Mouse (Mus musculus): Measurements from ENCODE around the gene Scmh1. TPM values are rescaled to one million over a fixed set of nuclear protein-coding genes. Genes with fewer than 3 reads are reported as not detected.

The Scmh1 gene
- polyA plus RNA-seq, 1 experiment from 2014 or later: 34.7 TPM

- 2% methylated on average over 27 of the region's 27 CpGs for WGBS
- no peaks in the 10 kb centered on the region for H3K27me3 ChIP-seq (replicated peaks; ENCODE audit: low read depth, poor library complexity, severe bottlenecking)
- peaks cover 31% of the 10 kb centered on the region for H3K4me1 ChIP-seq
- H3K9me3 ChIP-seq: no peaks in the 10 kb centered on the region
- peaks cover 15% of the 10 kb centered on the region for H3K36me3 ChIP-seq (replicated peaks)
- no peak for DNase-seq (ENCODE audit: low spot score)
- H3K4me3 ChIP-seq: peak overlapping the region; percentile 90
- peak overlapping the region; percentile 98 for H3K27ac ChIP-seq (replicated peaks)
Measured at GRCm38 (mm10) chr4:120570438-120571069, 165.5 kb downstream of the Scmh1 start.

GRCm38 (mm10) chr4:120571070-120571464 lies 166.0 kb downstream of the Scmh1 start:
- Histone ChIP-seq H3K27me3 (replicated peaks; ENCODE audit: low read depth, poor library complexity, severe bottlenecking) (no peaks in the 10 kb centered on the region), H3K4me1 (peaks cover 31% of the 10 kb centered on the region), H3K36me3 (replicated peaks) (peaks cover 10% of the 10 kb centered on the region), H3K9me3 (no peaks in the 10 kb centered on the region), H3K27ac (replicated peaks) (peak overlapping the region; percentile 98; the same call in 1 of the 2 replicates), H3K4me3 (peak overlapping the region; percentile 90)
- no peak for DNase-seq (ENCODE audit: low spot score)
- WGBS: 77% methylated on average over 3 of the region's 3 CpGs

GRCm38 (mm10) chr4:120571691-120572090 lies 166.6 kb downstream of the Scmh1 start:
- Histone ChIP-seq H3K27ac (replicated peaks) (no peak overlapping the region), H3K9me3 (no peaks in the 10 kb centered on the region), H3K27me3 (replicated peaks; ENCODE audit: low read depth, poor library complexity, severe bottlenecking) (no peaks in the 10 kb centered on the region), H3K4me1 (peaks cover 31% of the 10 kb centered on the region), H3K4me3 (no peak overlapping the region), H3K36me3 (replicated peaks) (peaks cover 4% of the 10 kb centered on the region)
- WGBS: 86% methylated on average over 3 of the region's 3 CpGs
- no peak for DNase-seq (ENCODE audit: low spot score)

Other genes with a start within 250 kb of the Scmh1 start
- not detected in 2 replicates for gene Edn2, start 244.1 kb upstream of the Scmh1 start, polyA plus RNA-seq (2016; fragmentation: Nextera tagmentation; extraction: Ambion mirVana)
- 0.05 and 0.21 TPM in 2 replicates for gene Foxo6, start 117.9 kb upstream of the Scmh1 start, polyA plus RNA-seq (2016; fragmentation: Nextera tagmentation; extraction: Ambion mirVana)
- not detected in 2 replicates for gene Slfnl1, start 127.0 kb downstream of the Scmh1 start, polyA plus RNA-seq (2016; fragmentation: Nextera tagmentation; extraction: Ambion mirVana)
- gene Ctps, start 165.0 kb downstream of the Scmh1 start, polyA plus RNA-seq (2016; fragmentation: Nextera tagmentation; extraction: Ambion mirVana): 135 and 145 TPM in 2 replicates
- gene Gm8439, start 183.5 kb downstream of the Scmh1 start, polyA plus RNA-seq (2016; fragmentation: Nextera tagmentation; extraction: Ambion mirVana): not detected in 2 replicates

Measured in embryonic facial prominence, embryonic 10.5 days (tissue).